Mouse (Mus musculus): ENCODE measurements around the gene Itgal.
A peak's percentile ranks its signal among the peaks of the same experiment; 100 is the strongest.

GRCm38 (mm10) chr7:127308887-127309286 lies 12.8 kb downstream of the Itgal start:
- TF ChIP-seq CTCF (IDR thresholded peaks at IDR 0.05; ENCODE audit: low read depth) (peak; percentile 80), EP300 (IDR thresholded peaks at IDR 0.05; ENCODE audit: low read depth) (no peak)
